23 mouse cellular contexts compared by ENCODE assay signal in genomic region chr16:20116069-20116468, GRCm38 (mm10). TPM values are rescaled to one million over a fixed set of nuclear protein-coding genes. Genes with fewer than 3 reads are reported as not detected.
DNase-seq lines count a peak whose midpoint lies in the region; ATAC-seq and TF ChIP-seq lines count a peak whose summit lies in the region.
"Had no signal": no experiment of that assay in that cellular context is flagged by ENCODE, and none has a peak within 500 bp of the region (broad histone marks: within the 10 kb centered on the region; RNA-seq: fewer than 3 reads in every experiment).

No protein-coding gene starts in this region.

- 29% methylated on average over 4 of the region's 4 CpGs for WGBS in lung, embryonic 14.5 days
- 49% methylated on average over 4 of the region's 4 CpGs for WGBS in stomach, embryonic 14.5 days
- WGBS in stomach, postnatal 0 days = 33% methylated on average over 4 of the region's 4 CpGs
- WGBS in forebrain, embryonic 10.5 days = 81% methylated on average over 4 of the region's 4 CpGs

- no peaks in the 10 kb centered on the region for H3K4me1 ChIP-seq in lung, embryonic 14.5 days (ENCODE audit: insufficient read depth)
- H3K4me1 ChIP-seq in stomach, embryonic 14.5 days (ENCODE audit: control insufficient read depth, insufficient read depth, low read length) = no peaks in the 10 kb centered on the region
- H3K4me1 ChIP-seq in stomach, postnatal 0 days (replicated peaks; ENCODE audit: control insufficient read depth, insufficient read depth) = 0 out of 2 replicates have a peak, but pooled peaks cover 3% of the 10 kb centered on the region
- peaks cover 26% of the 10 kb centered on the region for H3K4me1 ChIP-seq in forebrain, embryonic 10.5 days
- H3K4me1 ChIP-seq: heart, embryonic 12.5 days; heart, embryonic 15.5 days had no signal

- no peak overlapping the region for H3K4me2 ChIP-seq in lung, embryonic 14.5 days
- no peak overlapping the region for H3K4me2 ChIP-seq in stomach, embryonic 14.5 days (replicated peaks; ENCODE audit: low read depth, low read length)
- H3K4me2 ChIP-seq in stomach, postnatal 0 days (replicated peaks; ENCODE audit: low read depth) = no peak overlapping the region
- H3K4me2 ChIP-seq: forebrain, embryonic 12.5 days; forebrain, embryonic 15.5 days; heart, embryonic 12.5 days; heart, embryonic 15.5 days; hindbrain, embryonic 14.5 days had no signal

- H3K9me3 ChIP-seq in lung, embryonic 14.5 days (ENCODE audit: low read depth, low read length) = no peaks in the 10 kb centered on the region
- no peaks in the 10 kb centered on the region for H3K9me3 ChIP-seq in stomach, embryonic 14.5 days (ENCODE audit: control insufficient read depth, low read depth, low read length)
- H3K9me3 ChIP-seq in stomach, postnatal 0 days (ENCODE audit: control insufficient read depth, low read length) = no peaks in the 10 kb centered on the region
- H3K9me3 ChIP-seq in forebrain, embryonic 10.5 days = no peaks in the 10 kb centered on the region
- H3K9me3 ChIP-seq: forebrain, embryonic 12.5 days; forebrain, embryonic 15.5 days; heart, embryonic 15.5 days had no signal

- H3K4me3 ChIP-seq in lung, embryonic 14.5 days (ENCODE audit: low read depth, low read length) = no peak overlapping the region
- H3K4me3 ChIP-seq in stomach, embryonic 14.5 days (ENCODE audit: low read depth, low read length) = no peak overlapping the region
- H3K4me3 ChIP-seq in stomach, postnatal 0 days (ENCODE audit: low read depth, low read length) = no peak overlapping the region
- H3K4me3 ChIP-seq in forebrain, embryonic 10.5 days = no peak overlapping the region
- H3K4me3 ChIP-seq: forebrain, embryonic 12.5 days; forebrain, embryonic 15.5 days; heart, embryonic 12.5 days; heart, embryonic 15.5 days had no signal

- no peak for TF ChIP-seq CTCF in lung, embryonic 14.5 days (IDR thresholded peaks at IDR 0.05; ENCODE audit: low read depth)
- no peak for TF ChIP-seq CTCF in stomach, postnatal 0 days (IDR thresholded peaks at IDR 0.05; ENCODE audit: low read depth)

- peaks cover 44% of the 10 kb centered on the region for H3K36me3 ChIP-seq in lung, embryonic 14.5 days (ENCODE audit: insufficient read depth)
- H3K36me3 ChIP-seq in stomach, embryonic 14.5 days (ENCODE audit: control insufficient read depth, insufficient read depth, low read length) = peaks cover 29% of the 10 kb centered on the region
- peaks cover 9% of the 10 kb centered on the region; the same call in 1 of the 2 replicates for H3K36me3 ChIP-seq in stomach, postnatal 0 days (ENCODE audit: control insufficient read depth, insufficient read depth, low read length)
- peaks cover 70% of the 10 kb centered on the region for H3K36me3 ChIP-seq in forebrain, embryonic 10.5 days (replicated peaks)

- H3K27ac ChIP-seq in lung, embryonic 14.5 days (ENCODE audit: low read depth) = no peak overlapping the region
- H3K27ac ChIP-seq in stomach, embryonic 14.5 days (ENCODE audit: low read length) = peak overlapping the region; percentile 44; the same call in 1 of the 2 replicates
- H3K27ac ChIP-seq in stomach, postnatal 0 days (replicated peaks) = no peak overlapping the region
- no peak overlapping the region for H3K27ac ChIP-seq in forebrain, embryonic 10.5 days
- H3K27ac ChIP-seq: forebrain, embryonic 12.5 days; forebrain, embryonic 15.5 days; heart, embryonic 15.5 days; hindbrain, embryonic 14.5 days; hindbrain, postnatal 0 days had no signal

- H3K27me3 ChIP-seq in lung, embryonic 14.5 days (ENCODE audit: insufficient read depth, low read length) = no peaks in the 10 kb centered on the region
- no peaks in the 10 kb centered on the region for H3K27me3 ChIP-seq in stomach, embryonic 14.5 days (ENCODE audit: control insufficient read depth, insufficient read depth, low read length)
- no peaks in the 10 kb centered on the region for H3K27me3 ChIP-seq in stomach, postnatal 0 days (ENCODE audit: control insufficient read depth, insufficient read depth, low read length)
- H3K27me3 ChIP-seq in forebrain, embryonic 10.5 days (ENCODE audit: poor library complexity, severe bottlenecking) = peaks cover 41% of the 10 kb centered on the region; the same call in 1 of the 2 replicates
- H3K27me3 ChIP-seq: forebrain, embryonic 12.5 days; forebrain, embryonic 15.5 days; heart, embryonic 12.5 days; heart, embryonic 15.5 days had no signal

- H3K9ac ChIP-seq in lung, embryonic 14.5 days = no peak overlapping the region
- no peak overlapping the region for H3K9ac ChIP-seq in stomach, embryonic 14.5 days (replicated peaks; ENCODE audit: low read depth, low read length)
- H3K9ac ChIP-seq in stomach, postnatal 0 days (ENCODE audit: low read length) = no peak overlapping the region
- H3K9ac ChIP-seq: forebrain, embryonic 12.5 days; forebrain, embryonic 15.5 days; heart, embryonic 12.5 days; heart, embryonic 15.5 days; hindbrain, embryonic 14.5 days had no signal

- peak; percentile 27 for DNase-seq in lung, embryonic 14.5 days
- no peak for DNase-seq in lung, postnatal 25 days (ENCODE audit: low spot score)
- DNase-seq in stomach, postnatal 0 days (ENCODE audit: low spot score) = no peak
- peak; percentile 31 for DNase-seq in fibroblast of lung, adult 2 months (ENCODE audit: low read depth)
- no peak for DNase-seq in forebrain, embryonic 10.5 days (ENCODE audit: extremely low spot score, low spot score)
- DNase-seq: adrenal gland, adult 8-10 months; adrenal gland, postnatal 25 days; cerebellum, adult 18-20 months; cerebellum, adult 9-10 months; cerebellum, postnatal 14 days; gastrocnemius, postnatal 14 days; heart, adult 11 months; heart, postnatal 10 days; heart, postnatal 36 days had no signal

- no peak for ATAC-seq in lung, embryonic 14.5 days (ENCODE audit: insufficient read depth)
- ATAC-seq in stomach, embryonic 14.5 days (ENCODE audit: insufficient number of reproducible peaks, insufficient read depth, low FRiP score, low read depth) = no peak
- ATAC-seq in stomach, postnatal 0 days (ENCODE audit: low FRiP score, low TSS enrichment) = no peak
- ATAC-seq: CD4-positive, CD25-positive, alpha-beta regulatory T cell, adult 4 months; forebrain, embryonic 15.5 days; hindbrain, postnatal 0 days; inflammation-experienced regulatory T-cells, adult 6 months had no signal

- TF ChIP-seq EP300 in stomach, postnatal 0 days (optimal IDR thresholded peaks at IDR 0.05) = no peak

RNA-seq across cellular contexts. Expression of gene Klhl24, which starts 18.7 kb away (rescaled TPM):
- polyA plus RNA-seq in lung, embryonic 14.5 days (2014; fragmentation: Nextera tagmentation; extraction: Ambion mirVana) = 21.4 and 26.1 TPM in 2 replicates
- 28.9 and 32.6 TPM in 2 replicates for polyA plus RNA-seq in stomach, embryonic 14.5 days (2014; fragmentation: Nextera tagmentation; extraction: Ambion mirVana)
- polyA plus RNA-seq in stomach, postnatal 0 days (2015; fragmentation: Nextera tagmentation; extraction: Ambion mirVana) = 11.8 and 13.0 TPM in 2 replicates
- 21.0 and 22.3 TPM in 2 replicates for polyA plus RNA-seq in forebrain, embryonic 10.5 days (2016; fragmentation: Nextera tagmentation; extraction: Ambion mirVana)

RNA-seq across cellular contexts. Expression of gene Yeats2, which starts 24.8 kb away (rescaled TPM):
- polyA plus RNA-seq in lung, embryonic 14.5 days (2014; fragmentation: Nextera tagmentation; extraction: Ambion mirVana) = 46.3 and 53.3 TPM in 2 replicates
- 44.1 and 45.3 TPM in 2 replicates for polyA plus RNA-seq in stomach, embryonic 14.5 days (2014; fragmentation: Nextera tagmentation; extraction: Ambion mirVana)
- 6.4 and 6.8 TPM in 2 replicates for polyA plus RNA-seq in stomach, postnatal 0 days (2015; fragmentation: Nextera tagmentation; extraction: Ambion mirVana)
- polyA plus RNA-seq in forebrain, embryonic 10.5 days (2016; fragmentation: Nextera tagmentation; extraction: Ambion mirVana) = 40.1 and 41.2 TPM in 2 replicates

Comparison
In these comparisons a context has a peak if more than half of its experiments do, and no peak if none do; other contexts are left out.
1. DNase-seq: peak in lung, embryonic 14.5 days (single experiment) and fibroblast of lung, adult 2 months (single experiment); none in lung, postnatal 25 days (single experiment), stomach, postnatal 0 days (single experiment) and forebrain, embryonic 10.5 days (single experiment).